Mouse (Mus musculus) hindbrain, embryonic 10.5 days (tissue): ENCODE results near the gene Arap1. TPM values are rescaled to one million over a fixed set of nuclear protein-coding genes. Genes with fewer than 3 reads are reported as not detected.

ENCODE experiments used
- DNase-seq: peaks from one replicate; pipeline ENCODE4 v3.0.0-alpha.2; 2017; ENCODE audit warnings: low spot score
- H3K27ac ChIP-seq: fragments of 300-500 bp; sonication (generic); 2 replicates; pipeline ENCODE4 v1.5.1; 2016; ENCODE audit warnings: mild to moderate bottlenecking, moderate library complexity
- H3K27me3 ChIP-seq: fragments of 300-500 bp; sonication (generic); 2 replicates; pipeline ENCODE4 v1.6.1; 2016; ENCODE audit warnings: mild to moderate bottlenecking; ENCODE audit not compliant: poor library complexity, insufficient read depth, severe bottlenecking
- H3K36me3 ChIP-seq: fragments of 300-500 bp; sonication (generic); 2 replicates; pipeline ENCODE4 v1.6.1; 2016; ENCODE audit warnings: mild to moderate bottlenecking, moderate library complexity
- H3K4me1 ChIP-seq: fragments of 300-500 bp; sonication (generic); replicated peaks from 2 replicates; pipeline ENCODE4 v1.6.1; 2016; ENCODE audit warnings: mild to moderate bottlenecking
- H3K4me3 ChIP-seq: fragments of 300-500 bp; sonication (generic); 2 replicates; pipeline ENCODE4 v1.5.1; 2016; ENCODE audit warnings: mild to moderate bottlenecking, moderate library complexity
- H3K9me3 ChIP-seq: fragments of 300-500 bp; sonication (generic); 2 replicates; pipeline ENCODE4 v1.6.1; 2016; ENCODE audit warnings: mild to moderate bottlenecking, moderate library complexity
- WGBS: fragments of 180-500 bp; shearing (Covaris S2); methylation state at CpG from one replicate; pipeline ENCODE4 v1.1.7; 2016; 5-methylcytosine and 5-hydroxymethylcytosine counted together
- polyA plus RNA-seq: library from polyadenylated mRNA; unstranded; fragments of >200 nt; fragmentation: Nextera tagmentation; extraction: Ambion mirVana; gene quantifications from 2 replicates; pipeline ENCODE4 v1.2.1, GENCODE M21; 2016

Arap1 gene
- polyA plus RNA-seq, 1 experiment from 2014 or later = 19.2 TPM

DNA sequence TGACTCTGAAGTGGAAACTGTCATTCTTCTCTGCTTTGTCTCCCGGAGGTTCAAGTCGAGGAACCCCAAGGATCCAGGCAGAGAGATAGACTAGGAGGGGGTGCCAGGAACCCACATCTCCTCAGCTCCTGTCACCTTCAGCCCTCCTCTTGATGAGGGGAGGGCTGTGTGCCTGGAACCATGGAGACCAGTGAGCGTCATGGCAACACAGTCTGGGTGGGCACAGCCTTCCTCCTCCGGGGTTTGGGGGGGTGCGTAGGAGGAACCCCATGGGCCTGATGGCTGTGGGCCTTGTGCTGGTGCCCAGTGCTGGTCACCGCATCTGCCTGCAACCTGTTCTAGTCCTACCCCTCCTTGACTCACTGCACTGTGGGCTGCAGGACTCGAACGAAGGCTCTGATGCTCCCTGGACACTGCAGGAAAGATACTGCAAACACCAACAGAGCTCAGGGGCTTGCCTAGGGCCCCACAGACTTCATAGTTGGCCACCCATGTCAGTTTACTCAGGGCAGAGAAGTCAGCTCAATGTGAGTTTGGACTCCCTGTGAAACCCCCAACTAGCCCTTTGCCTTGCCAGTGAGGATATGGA is 67.7 kb downstream of the Arap1 start:
- H3K9me3 ChIP-seq = no peaks in the 10 kb centered on the region
- DNase-seq = no peak
- WGBS = 36% methylated on average over 8 of the region's 8 CpGs
- H3K4me1 ChIP-seq = peaks cover 39% of the 10 kb centered on the region
- peak overlapping the region; percentile 82; the same call in 1 of the 2 replicates for H3K27ac ChIP-seq
- H3K4me3 ChIP-seq = no peak overlapping the region
- H3K27me3 ChIP-seq = peaks cover 56% of the 10 kb centered on the region
- H3K36me3 ChIP-seq = no peaks in the 10 kb centered on the region

DNA sequence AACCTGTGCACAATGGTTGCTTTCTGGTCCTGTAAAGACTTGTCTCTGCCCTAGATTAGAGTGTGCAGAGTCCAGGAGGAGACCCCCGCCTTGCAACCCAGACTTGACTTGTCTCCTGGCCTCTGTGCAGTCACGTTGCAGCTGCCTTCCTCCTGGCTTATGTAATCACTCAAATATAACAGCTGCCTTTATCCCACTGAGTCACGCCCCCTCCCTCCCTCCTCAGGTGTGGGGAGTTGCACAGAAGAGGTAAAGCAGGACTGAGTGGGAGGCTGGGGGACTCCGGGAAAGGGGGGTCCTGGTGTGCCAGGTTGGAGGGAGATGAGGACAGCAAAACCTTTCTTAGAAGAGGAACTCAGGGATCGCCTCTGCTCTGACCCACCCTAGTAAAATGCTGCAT is 68.5 kb downstream of the Arap1 start:
- no peak overlapping the region for H3K4me3 ChIP-seq
- H3K36me3 ChIP-seq = no peaks in the 10 kb centered on the region
- H3K9me3 ChIP-seq = no peaks in the 10 kb centered on the region
- H3K4me1 ChIP-seq = peaks cover 42% of the 10 kb centered on the region
- 72% methylated on average over 5 of the region's 5 CpGs for WGBS
- H3K27me3 ChIP-seq = peaks cover 62% of the 10 kb centered on the region
- DNase-seq = no peak
- no peak overlapping the region for H3K27ac ChIP-seq

DNA sequence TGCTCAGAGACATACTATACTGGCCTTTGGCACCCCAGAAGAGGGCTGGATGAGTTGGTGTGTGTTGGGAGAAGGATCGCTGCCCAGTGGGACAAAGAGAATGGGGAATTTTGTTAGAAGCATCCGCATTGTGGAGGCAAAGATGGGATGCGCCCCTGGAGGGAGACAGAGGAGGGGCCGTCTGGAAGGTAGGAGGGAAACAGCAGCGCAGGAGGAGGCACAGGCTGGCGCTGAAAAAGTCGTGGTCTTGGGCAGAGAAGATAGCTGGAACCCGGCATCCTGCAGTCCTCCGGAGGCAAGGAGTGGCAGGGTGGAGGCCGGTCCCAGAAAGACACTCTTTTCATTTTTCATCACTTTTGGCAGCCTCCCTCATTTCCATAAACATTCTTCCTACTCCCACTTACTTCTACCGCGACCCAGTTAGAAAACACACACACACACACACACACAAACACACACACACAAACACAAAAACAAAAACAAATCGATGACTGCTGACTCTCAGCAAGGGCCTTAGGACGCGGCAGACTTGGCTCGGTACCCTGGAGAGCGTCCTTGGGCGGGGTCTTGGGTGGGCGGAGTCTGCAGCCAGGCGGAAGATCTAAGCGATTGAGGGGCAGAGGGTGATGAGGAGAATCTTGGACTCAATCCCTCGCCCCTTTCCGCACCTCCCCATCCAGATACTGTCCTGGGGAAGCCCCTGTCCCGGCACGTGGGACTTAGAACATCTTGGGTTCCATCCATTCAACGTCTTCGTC is 71.3 kb downstream of the Arap1 start:
- Histone ChIP-seq H3K27me3 (peaks cover 56% of the 10 kb centered on the region), H3K9me3 (no peaks in the 10 kb centered on the region), H3K36me3 (no peaks in the 10 kb centered on the region), H3K4me3 (peak overlapping the region; percentile 23; the same call in 1 of the 2 replicates), H3K4me1 (peaks cover 43% of the 10 kb centered on the region), H3K27ac (no peak overlapping the region)
- DNase-seq = peak; percentile 55
- 4% methylated on average over 27 of the region's 27 CpGs for WGBS

DNA sequence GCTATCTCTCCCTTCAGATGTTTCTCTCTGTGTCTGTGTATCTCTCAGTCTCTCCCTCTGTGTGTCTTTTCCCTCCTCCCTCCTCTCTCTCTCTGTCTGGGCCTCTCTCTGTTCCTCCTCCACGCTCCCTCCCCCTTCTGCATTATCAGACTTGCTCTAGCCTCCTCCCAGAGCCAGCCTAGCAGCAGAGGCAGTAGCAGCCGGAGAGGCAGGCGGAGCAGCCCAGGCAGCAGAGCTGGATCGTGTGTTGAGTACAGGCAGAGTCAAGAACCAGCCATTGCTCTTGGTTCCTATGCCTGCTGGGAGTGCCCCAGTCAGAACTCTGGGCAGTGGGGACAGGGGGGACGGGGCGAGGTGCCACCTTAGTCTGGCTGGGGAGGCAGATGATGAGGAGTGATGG is 73.7 kb downstream of the Arap1 start, which contains the start of gene Pde2a:
Pde2a (plus strand) TSS at position 163 of the 400 bp plus-strand sequence.
- DNase-seq = peak; percentile 15
- Histone ChIP-seq H3K4me3 (peak within 1 kb of the TSS; percentile 26), H3K36me3 (no peaks in the 10 kb centered on the region), H3K4me1 (peaks cover 20% of the 10 kb centered on the region), H3K9me3 (no peaks in the 10 kb centered on the region), H3K27me3 (peaks cover 50% of the 10 kb centered on the region), H3K27ac (peak within 1 kb of the TSS; percentile 35; the same call in 1 of the 2 replicates)
- 17% methylated on average over 6 of the region's 6 CpGs for WGBS

DNA sequence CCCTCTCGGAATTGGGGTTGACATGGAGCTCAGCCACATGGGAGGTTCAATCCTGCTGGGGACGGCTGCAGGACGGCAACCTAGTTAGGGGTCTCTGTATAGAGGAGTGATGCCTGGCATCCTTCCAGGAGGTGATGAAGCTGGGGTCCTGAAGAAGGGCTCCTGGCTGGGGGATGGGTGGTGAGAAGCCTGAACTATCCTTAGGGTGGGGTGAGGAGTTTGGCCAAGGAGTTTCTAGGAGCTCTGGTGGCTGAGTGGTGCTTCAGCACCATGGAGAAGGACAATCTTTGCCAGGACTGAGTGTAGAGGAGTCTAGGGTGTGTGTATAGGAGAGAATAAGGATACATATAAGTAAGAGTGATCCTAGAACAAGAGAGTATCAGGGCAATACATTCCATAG is 74.2 kb downstream of the Arap1 start:
- Histone ChIP-seq H3K27ac (0 out of 2 replicates have a peak overlapping the region, but pooled peaks have one; percentile 35), H3K9me3 (no peaks in the 10 kb centered on the region), H3K27me3 (peaks cover 45% of the 10 kb centered on the region), H3K4me3 (peak overlapping the region; percentile 26), H3K4me1 (peaks cover 20% of the 10 kb centered on the region), H3K36me3 (no peaks in the 10 kb centered on the region)
- WGBS = 37% methylated on average over 3 of the region's 3 CpGs
- DNase-seq = peak; percentile 22

DNA sequence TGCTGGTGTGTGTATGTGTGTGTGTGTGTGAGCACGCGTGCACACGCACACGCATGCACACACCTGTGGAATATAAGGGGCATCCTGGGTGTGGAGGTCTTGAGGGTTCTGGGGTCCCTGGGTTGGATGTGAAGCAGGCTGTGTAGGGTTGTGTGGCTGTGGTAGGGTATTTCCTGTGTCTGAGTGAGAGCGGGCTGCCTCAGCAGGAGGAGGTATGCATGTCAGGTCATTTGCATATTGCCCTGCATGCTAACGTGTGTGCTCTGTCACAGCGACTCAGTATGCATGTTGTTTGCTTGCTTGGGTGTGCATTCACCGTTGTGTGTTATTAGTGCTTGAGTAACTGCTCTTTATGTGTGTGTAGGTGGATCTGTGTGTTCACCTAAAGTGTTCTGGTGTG is 74.8 kb downstream of the Arap1 start:
- 83% methylated on average over 8 of the region's 8 CpGs for WGBS
- Histone ChIP-seq H3K27ac (no peak overlapping the region), H3K9me3 (no peaks in the 10 kb centered on the region), H3K36me3 (no peaks in the 10 kb centered on the region), H3K4me3 (no peak overlapping the region), H3K4me1 (peaks cover 20% of the 10 kb centered on the region), H3K27me3 (peaks cover 39% of the 10 kb centered on the region)
- DNase-seq = no peak

DNA sequence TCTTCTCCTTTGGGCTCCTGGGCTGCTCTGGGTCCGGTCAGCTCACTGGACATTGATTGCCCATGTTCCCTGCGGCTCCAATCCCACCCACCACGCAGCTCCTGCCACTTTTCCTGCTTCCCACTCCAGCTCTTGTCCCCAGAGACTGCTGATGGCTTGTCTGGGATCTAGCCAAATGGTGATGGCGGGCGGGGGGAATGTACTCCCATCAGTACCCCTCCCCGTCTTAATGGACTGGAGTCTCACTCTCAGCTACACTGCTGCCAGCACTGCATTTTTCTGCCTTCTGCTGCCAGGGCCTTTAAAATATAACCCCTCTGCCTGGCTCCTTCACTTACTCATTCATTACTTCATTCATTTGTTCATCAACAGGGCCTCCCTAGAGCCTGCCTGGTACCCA is 76.1 kb downstream of the Arap1 start:
- no peak overlapping the region for H3K27ac ChIP-seq
- H3K36me3 ChIP-seq = no peaks in the 10 kb centered on the region
- WGBS = 83% methylated on average over 6 of the region's 6 CpGs
- H3K4me3 ChIP-seq = no peak overlapping the region
- no peaks in the 10 kb centered on the region for H3K9me3 ChIP-seq
- DNase-seq = no peak
- H3K4me1 ChIP-seq = peaks cover 18% of the 10 kb centered on the region
- H3K27me3 ChIP-seq = peaks cover 26% of the 10 kb centered on the region

DNA sequence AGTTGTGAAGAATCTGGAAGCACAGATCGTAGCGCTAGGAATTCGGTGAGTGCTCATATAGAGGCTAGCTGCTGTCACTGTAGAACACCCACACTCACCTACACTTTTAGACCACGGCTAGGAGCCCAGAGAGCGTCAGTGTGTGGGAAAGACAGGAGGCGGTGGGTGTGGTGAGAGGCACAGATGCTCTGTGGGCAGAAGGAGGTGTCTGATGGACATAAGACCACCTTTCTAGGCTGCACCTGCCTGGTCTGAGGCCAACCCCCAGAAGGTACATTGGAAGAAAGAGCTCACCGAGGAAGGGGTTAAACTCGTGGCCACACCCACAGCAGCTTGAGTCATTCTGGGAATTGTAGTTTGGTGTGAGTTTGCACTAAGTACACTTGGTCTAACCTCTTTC is 78.8 kb downstream of the Arap1 start:
- WGBS = 74% methylated on average over 8 of the region's 8 CpGs
- Histone ChIP-seq H3K9me3 (no peaks in the 10 kb centered on the region), H3K4me1 (peaks cover 3% of the 10 kb centered on the region), H3K27me3 (peaks cover 3% of the 10 kb centered on the region; the same call in 1 of the 2 replicates), H3K27ac (no peak overlapping the region), H3K36me3 (no peaks in the 10 kb centered on the region), H3K4me3 (no peak overlapping the region)
- no peak for DNase-seq

DNA sequence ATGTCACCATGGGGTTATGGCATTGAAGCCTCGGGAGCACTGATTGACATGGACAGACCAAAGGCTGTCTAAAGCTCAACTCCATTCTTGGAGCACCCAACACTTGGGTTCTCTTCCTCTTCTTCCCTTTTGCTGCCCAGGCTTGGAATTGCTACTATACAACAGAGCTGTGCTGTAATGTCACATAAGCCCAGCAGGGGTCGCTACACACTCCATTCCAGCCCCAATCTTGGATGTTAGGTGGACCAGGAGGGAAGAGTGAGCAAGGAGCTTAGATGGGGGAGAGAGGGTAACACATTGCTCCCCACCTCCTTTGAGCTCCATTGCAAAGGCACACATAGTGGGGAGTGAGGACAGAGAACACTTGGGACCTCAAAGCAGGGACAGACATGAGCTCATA is 79.9 kb downstream of the Arap1 start:
- H3K36me3 ChIP-seq = no peaks in the 10 kb centered on the region
- H3K27ac ChIP-seq = no peak overlapping the region
- H3K27me3 ChIP-seq = no peaks in the 10 kb centered on the region; the same call in 1 of the 2 replicates
- 4% methylated on average over 2 of the region's 2 CpGs for WGBS
- H3K4me1 ChIP-seq = no peaks in the 10 kb centered on the region; the same call in none of the 2 replicates
- DNase-seq = peak; percentile 45
- H3K4me3 ChIP-seq = no peak overlapping the region
- no peaks in the 10 kb centered on the region for H3K9me3 ChIP-seq

DNA sequence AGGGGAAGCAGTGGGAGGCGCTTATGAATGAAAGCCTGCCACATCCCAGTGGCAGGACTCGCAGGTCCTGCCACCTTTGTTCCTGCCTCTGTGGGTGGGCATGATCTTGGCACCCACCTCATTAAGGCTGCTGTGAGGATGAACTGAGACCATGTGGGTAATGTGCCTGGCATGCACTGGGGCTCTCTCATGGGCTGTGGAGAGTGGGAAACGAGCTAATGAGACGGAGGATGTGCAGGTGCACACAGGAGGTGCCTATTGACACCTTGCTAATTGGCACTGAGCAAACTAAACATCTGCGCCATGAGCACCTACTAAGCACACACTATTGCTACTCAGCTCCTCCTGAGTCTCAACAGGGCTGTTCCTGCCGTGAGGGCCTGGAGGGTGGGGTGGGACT is 87.2 kb downstream of the Arap1 start:
- DNase-seq = no peak
- no peaks in the 10 kb centered on the region for H3K9me3 ChIP-seq
- no peaks in the 10 kb centered on the region for H3K36me3 ChIP-seq
- H3K4me3 ChIP-seq = no peak overlapping the region
- WGBS = 72% methylated on average over 6 of the region's 6 CpGs
- H3K27me3 ChIP-seq = no peaks in the 10 kb centered on the region
- 0 out of 2 replicates have a peak, but pooled peaks cover 7% of the 10 kb centered on the region for H3K4me1 ChIP-seq
- no peak overlapping the region for H3K27ac ChIP-seq

DNA sequence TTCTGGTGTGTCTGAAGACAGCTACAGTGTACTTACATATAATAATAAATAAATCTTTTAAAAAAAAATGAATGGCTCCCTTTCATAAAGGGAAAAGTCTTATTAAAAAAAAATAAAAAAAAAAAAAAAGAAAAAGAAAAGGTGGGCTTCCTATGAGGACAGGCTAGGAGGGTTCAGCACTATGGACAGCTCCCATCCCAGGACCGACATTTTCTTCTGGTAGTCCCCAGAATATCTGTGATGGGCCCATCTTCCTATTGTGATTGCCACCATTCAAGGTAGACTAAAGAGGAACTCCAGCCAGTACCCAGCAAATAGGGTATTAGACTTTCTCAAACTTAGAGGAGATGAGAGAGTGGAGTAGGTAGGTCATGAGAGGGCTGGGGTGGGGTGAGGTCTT is 90.0 kb downstream of the Arap1 start:
- no peak overlapping the region for H3K4me3 ChIP-seq
- no peaks in the 10 kb centered on the region for H3K27me3 ChIP-seq
- peaks cover 21% of the 10 kb centered on the region; the same call in 1 of the 2 replicates for H3K4me1 ChIP-seq
- no peaks in the 10 kb centered on the region for H3K36me3 ChIP-seq
- no peak overlapping the region for H3K27ac ChIP-seq
- DNase-seq = peak; percentile 35
- no peaks in the 10 kb centered on the region for H3K9me3 ChIP-seq
- WGBS = 24% methylated on average over 1 of the region's 1 CpGs

DNA sequence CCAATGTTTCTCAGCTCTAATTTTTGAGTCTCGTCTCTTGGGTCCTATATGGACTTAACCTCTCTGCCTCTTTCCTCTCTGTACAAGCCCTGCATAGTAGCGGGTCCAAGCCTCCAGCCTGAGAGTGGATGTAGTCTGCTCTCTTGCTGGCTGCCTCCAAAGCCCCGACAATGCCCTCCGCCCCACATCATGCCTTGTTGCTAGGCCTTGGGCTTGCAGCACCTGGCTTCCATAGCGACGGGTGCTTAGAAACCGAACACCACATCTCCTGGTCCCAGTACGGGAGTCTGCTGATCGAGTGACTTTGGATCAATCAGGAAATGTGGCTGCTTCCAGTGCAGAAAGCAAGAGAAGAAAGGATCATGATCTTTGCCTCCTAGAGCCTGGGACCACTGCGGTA is 95.2 kb downstream of the Arap1 start:
- Histone ChIP-seq H3K4me3 (no peak overlapping the region), H3K27me3 (no peaks in the 10 kb centered on the region), H3K9me3 (no peaks in the 10 kb centered on the region), H3K36me3 (no peaks in the 10 kb centered on the region), H3K27ac (peak overlapping the region; percentile 2; the same call in 1 of the 2 replicates), H3K4me1 (peaks cover 26% of the 10 kb centered on the region; the same call in 1 of the 2 replicates)
- DNase-seq = no peak
- WGBS = 68% methylated on average over 10 of the region's 10 CpGs

DNA sequence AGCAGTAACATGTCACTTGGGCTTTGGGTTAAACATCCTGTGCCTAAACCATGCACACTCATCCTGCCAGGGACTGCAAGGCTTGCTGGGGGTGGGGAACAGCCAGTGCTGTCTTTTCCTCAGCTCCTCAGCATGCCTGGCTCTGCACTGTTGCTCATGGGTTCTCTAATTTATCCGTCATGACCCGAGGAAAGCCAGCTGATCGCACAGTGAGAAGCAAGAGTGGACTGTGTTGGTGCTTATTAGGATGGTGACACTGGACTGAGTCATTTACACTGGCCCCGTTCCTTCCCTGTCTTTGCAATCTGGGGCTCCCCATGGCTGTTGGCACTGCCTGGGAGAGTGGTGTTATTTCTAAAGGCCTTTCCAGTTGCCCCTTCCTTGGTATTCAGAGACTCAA is 96.3 kb downstream of the Arap1 start:
- H3K9me3 ChIP-seq = no peaks in the 10 kb centered on the region
- DNase-seq = no peak
- no peak overlapping the region for H3K4me3 ChIP-seq
- H3K4me1 ChIP-seq = peaks cover 19% of the 10 kb centered on the region; the same call in 1 of the 2 replicates
- WGBS = 83% methylated on average over 4 of the region's 4 CpGs
- no peaks in the 10 kb centered on the region for H3K36me3 ChIP-seq
- no peak overlapping the region for H3K27ac ChIP-seq
- H3K27me3 ChIP-seq = no peaks in the 10 kb centered on the region
